Comparison of ENCODE assay signal across 9 mouse cellular contexts in the genomic region with DNA sequence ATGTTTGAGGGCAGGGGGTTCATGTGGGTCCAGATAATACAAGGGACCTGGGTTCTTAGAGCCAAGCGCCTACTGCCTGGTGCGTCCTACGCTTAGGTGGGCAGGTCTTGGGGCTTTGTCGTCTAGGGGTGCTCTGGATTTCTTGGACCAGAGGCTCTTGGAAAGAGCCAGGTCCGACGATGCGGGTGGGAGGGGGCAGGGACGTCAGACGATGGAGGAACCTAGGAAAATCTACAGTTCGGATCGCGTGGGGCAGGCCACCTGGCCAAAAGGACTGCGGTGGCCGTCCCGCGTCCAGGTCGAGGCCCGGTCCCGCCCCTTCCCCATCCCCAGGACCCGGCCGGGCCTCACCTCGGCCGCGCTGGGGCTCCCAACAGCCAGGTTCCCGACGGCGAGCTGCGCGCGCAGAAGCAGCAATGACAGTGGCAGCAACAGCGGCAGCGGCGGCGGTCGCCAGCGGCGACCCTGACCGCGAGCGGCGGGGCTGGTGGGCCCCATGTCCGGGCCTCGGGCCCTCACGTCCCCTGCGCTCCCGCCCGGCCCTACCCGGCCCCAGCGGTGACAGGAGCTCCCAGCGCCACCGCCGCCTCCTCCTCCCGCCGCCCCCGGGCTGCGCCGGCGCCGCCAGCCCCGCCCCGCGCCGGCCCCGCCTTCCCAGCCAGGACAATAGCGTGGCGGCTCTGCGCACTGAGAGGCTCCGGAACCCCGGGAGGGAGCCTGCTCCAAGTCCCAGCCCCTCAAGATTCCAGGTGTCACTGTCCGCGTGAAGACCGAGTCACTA. TPM values are rescaled to one million over a fixed set of nuclear protein-coding genes. Genes with fewer than 3 reads are reported as not detected.
DNase-seq lines count a peak whose midpoint lies in the region; ATAC-seq lines count a peak whose summit lies in the region.
"Had no signal": no experiment of that assay in that cellular context is flagged by ENCODE, and none has a peak within 500 bp of the region (broad histone marks: within the 10 kb centered on the region; RNA-seq: fewer than 3 reads in every experiment).

A gene (minus strand): TSS at position 565 of the 781 bp plus-strand sequence.

- H3K27ac ChIP-seq in forebrain, embryonic 16.5 days (ENCODE audit: low read length) = peak within 1 kb of the TSS; percentile 95

- H3K9ac ChIP-seq in forebrain, embryonic 16.5 days (replicated peaks; ENCODE audit: low read depth, low read length) = peak within 1 kb of the TSS; percentile 96

- peak within 1 kb of the TSS; percentile 52 for H3K4me3 ChIP-seq in erythroblast, embryonic 14.5 days (replicated peaks)
- peak within 1 kb of the TSS; percentile 94 for H3K4me3 ChIP-seq in forebrain, embryonic 16.5 days (replicated peaks; ENCODE audit: low read length)

- peaks cover 12% of the 10 kb centered on the region for H3K4me1 ChIP-seq in erythroblast, embryonic 14.5 days (ENCODE audit: control insufficient read depth)
- peaks cover 31% of the 10 kb centered on the region for H3K4me1 ChIP-seq in forebrain, embryonic 16.5 days (replicated peaks; ENCODE audit: control insufficient read depth, insufficient read depth, low read length)

- H3K36me3 ChIP-seq in erythroblast, embryonic 14.5 days (ENCODE audit: control insufficient read depth) = no peaks in the 10 kb centered on the region
- H3K36me3 ChIP-seq in forebrain, embryonic 16.5 days (ENCODE audit: control insufficient read depth, insufficient read depth) = peaks cover 16% of the 10 kb centered on the region

- WGBS in forebrain, embryonic 16.5 days = under 1% methylated on average over 72 of the region's 72 CpGs

- H3K27me3 ChIP-seq in erythroblast, embryonic 14.5 days (ENCODE audit: control insufficient read depth) = peaks cover 42% of the 10 kb centered on the region
- no peaks in the 10 kb centered on the region for H3K27me3 ChIP-seq in forebrain, embryonic 16.5 days (replicated peaks; ENCODE audit: control insufficient read depth, insufficient read depth, low read length)

- DNase-seq in cerebellum, adult 11-12 months = peak; percentile 82
- peak; percentile 78 for DNase-seq in induced T-regulatory cell, adult 2 months (ENCODE audit: low read depth)
- DNase-seq in left cerebral cortex, adult 8-10 months (ENCODE audit: low spot score in 2 of 2) = peak; percentile 67 to 81
- peak; percentile 62 for DNase-seq in lung, postnatal 36 days
- peak; percentile 78 to 79 for DNase-seq in right cerebral cortex, postnatal 36 days (ENCODE audit: low spot score in 2 of 2)

- H3K4me2 ChIP-seq in forebrain, embryonic 16.5 days (ENCODE audit: low read length) = peak within 1 kb of the TSS; percentile 93

- H3K9me3 ChIP-seq in erythroblast, embryonic 14.5 days (ENCODE audit: control insufficient read depth, low read length) = peaks cover 11% of the 10 kb centered on the region
- H3K9me3 ChIP-seq in forebrain, embryonic 16.5 days (ENCODE audit: control insufficient read depth, low read length) = no peaks in the 10 kb centered on the region

- no peak for ATAC-seq in erythroblast, adult 5-6 weeks (replicated peaks; ENCODE audit: low FRiP score, poor library complexity, severe bottlenecking)
- ATAC-seq in forebrain, embryonic 16.5 days = peak; percentile 86

RNA-seq across cellular contexts. Expression of the gene that starts here (rescaled TPM):
- polyA plus RNA-seq in erythroblast, embryonic 14.5 days (2012) = 0.13 and 0.33 TPM in 2 replicates
- total RNA-seq in erythroblast, adult 5-6 weeks (2015; ENCODE audit: low replicate concordance) = not detected in 2 replicates
- total RNA-seq in erythroblast, adult 5-6 weeks (2017; ENCODE audit: low replicate concordance) = not detected in 2 replicates
- polyA plus RNA-seq in forebrain, embryonic 16.5 days (2015; fragmentation: Nextera tagmentation; extraction: Ambion mirVana) = 584 and 649 TPM in 2 replicates
- 1,000 to 10,000 TPM; 1,239 to 1,309 (median 1,269) TPM for total RNA-seq in left cerebral cortex, adult 8-10 months (2022)
- total RNA-seq: hematopoietic stem cell, adult 5-6 weeks had no signal

Comparison
In these comparisons a context has a peak if more than half of its experiments do, and no peak if none do; other contexts are left out.
1. RNA of the gene that starts here (total RNA-seq): 1,239 to 1,309 TPM in left cerebral cortex, adult 8-10 months; not detected in erythroblast, adult 5-6 weeks; every median in the first group is over 1,000 times any median in the second.
2. RNA of the gene that starts here (polyA plus RNA-seq): 584 to 649 TPM in forebrain, embryonic 16.5 days; 0.13 to 0.33 TPM in erythroblast, embryonic 14.5 days; every median in the first group is over 100 times any median in the second.
3. Peak in every context shown above with its lines, with median percentiles within 50 percentile points of each other: DNase-seq.